Mouse (Mus musculus): ENCODE results near the gene Tiam1. TPM values are rescaled to one million over a fixed set of nuclear protein-coding genes. Genes with fewer than 3 reads are reported as not detected.

Gene Tiam1
- polyA plus RNA-seq, 1 experiment from 2014 or later: 21.9 TPM

DNA sequence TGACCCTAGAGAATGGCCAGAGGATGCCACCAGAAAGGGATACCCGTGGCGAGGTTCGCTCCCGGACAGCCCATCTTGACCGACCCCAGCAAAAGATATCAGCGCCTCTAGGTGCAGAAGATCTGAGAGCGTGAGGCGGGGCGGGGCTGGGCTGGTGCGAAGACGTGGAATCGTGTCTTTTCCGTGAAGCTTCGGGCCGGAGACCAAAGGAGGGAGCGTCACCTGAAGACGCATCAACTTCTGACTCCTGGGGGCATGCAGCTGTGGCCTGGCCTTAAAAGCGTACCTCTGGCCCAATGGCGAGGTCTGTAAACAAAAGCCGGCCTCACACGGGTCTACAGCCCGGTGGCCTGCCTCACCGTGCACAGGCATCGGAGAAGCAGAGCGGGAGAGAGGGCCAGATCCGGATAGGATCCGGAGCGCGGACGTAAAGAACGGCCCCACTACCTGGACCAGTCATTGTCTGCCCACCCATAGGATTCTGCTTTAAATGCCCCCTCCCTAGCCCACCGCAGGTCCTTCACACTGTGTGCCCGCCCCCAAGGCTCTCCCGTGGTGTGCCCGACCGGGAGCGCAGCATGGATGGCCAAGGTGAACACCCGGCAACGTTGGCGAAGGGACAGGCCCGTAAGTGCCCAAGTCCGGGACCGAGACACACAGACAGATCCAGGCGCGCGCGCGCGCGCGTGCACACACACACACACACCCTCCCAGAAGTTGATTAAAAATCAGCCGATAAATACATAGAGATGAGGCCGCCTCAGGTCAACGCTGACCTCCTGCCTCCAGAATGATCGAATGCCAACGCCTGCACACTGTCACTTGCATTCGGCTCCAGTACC is 774 bp downstream of the Tiam1 start:
- WGBS: under 1% methylated on average over 57 of the region's 57 CpGs
- H3K4me2 ChIP-seq: peak overlapping the region; percentile 85
- peaks cover 43% of the 10 kb centered on the region for H3K4me1 ChIP-seq (replicated peaks)
- H3K27ac ChIP-seq (replicated peaks): peak overlapping the region; percentile 92
- peak overlapping the region; percentile 89 for H3K9ac ChIP-seq
- no peaks in the 10 kb centered on the region for H3K9me3 ChIP-seq
- H3K4me3 ChIP-seq: peak overlapping the region; percentile 70
- peak; percentile 26 for ATAC-seq (ENCODE audit: low read depth)
- 0 out of 2 replicates have a peak, but pooled peaks cover 3% of the 10 kb centered on the region for H3K36me3 ChIP-seq
- no peaks in the 10 kb centered on the region for H3K27me3 ChIP-seq

DNA sequence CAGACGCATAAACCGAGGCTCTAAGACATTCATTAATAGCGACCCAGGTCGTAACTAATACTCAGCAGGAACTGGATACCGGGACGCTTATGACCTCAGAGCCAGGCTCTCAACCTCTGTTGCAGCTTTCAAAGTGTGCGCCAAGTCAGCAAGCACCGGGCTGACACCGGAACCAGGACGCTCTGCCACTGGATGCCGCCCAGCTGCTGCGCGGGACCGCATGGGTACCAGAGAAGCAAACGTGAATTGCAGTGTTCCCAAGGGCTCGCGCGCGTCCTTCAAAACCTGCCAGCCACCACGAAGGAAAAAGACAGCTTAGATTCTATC is 1.4 kb downstream of the Tiam1 start:
- H3K27ac ChIP-seq (replicated peaks): peak overlapping the region; percentile 92
- no peaks in the 10 kb centered on the region for H3K9me3 ChIP-seq
- ATAC-seq (ENCODE audit: low read depth): no peak
- H3K4me1 ChIP-seq (replicated peaks): peaks cover 43% of the 10 kb centered on the region
- peak overlapping the region; percentile 70 for H3K4me3 ChIP-seq
- H3K36me3 ChIP-seq: peaks cover 9% of the 10 kb centered on the region; the same call in 1 of the 2 replicates
- whole genome bisulfite sequencing: 1% methylated on average over 20 of the region's 20 CpGs
- no peaks in the 10 kb centered on the region for H3K27me3 ChIP-seq
- peak overlapping the region; percentile 85 for H3K4me2 ChIP-seq
- H3K9ac ChIP-seq: peak overlapping the region; percentile 89

DNA sequence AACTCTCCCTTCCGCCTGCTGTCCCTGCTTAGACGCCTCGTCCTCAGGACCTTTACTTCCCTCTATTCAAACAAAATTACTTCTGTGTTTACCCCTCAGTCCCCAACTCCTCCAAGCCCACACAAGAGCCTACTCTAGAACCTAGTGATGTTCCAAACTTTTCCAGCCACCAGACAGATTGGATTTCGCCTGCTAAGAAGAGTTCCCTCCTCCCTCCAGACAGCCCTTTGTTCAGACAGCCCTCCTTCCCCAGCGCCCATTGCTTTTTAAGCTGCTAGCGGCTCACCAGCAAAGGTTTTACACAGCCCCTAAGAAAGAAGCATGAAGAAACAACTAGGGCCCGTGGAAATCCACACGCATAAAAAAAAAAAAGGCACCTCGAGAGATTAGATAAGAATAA is 2.0 kb downstream of the Tiam1 start:
- Histone ChIP-seq H3K27ac (replicated peaks) (peak overlapping the region; percentile 92; the same call in 1 of the 2 replicates), H3K4me3 (peak overlapping the region; percentile 70), H3K27me3 (no peaks in the 10 kb centered on the region), H3K4me1 (replicated peaks) (peaks cover 43% of the 10 kb centered on the region), H3K4me2 (peak overlapping the region; percentile 85), H3K9ac (peak overlapping the region; percentile 89), H3K36me3 (peaks cover 15% of the 10 kb centered on the region; the same call in 1 of the 2 replicates), H3K9me3 (no peaks in the 10 kb centered on the region)
- WGBS: 28% methylated on average over 9 of the region's 9 CpGs
- ATAC-seq (ENCODE audit: low read depth): no peak

DNA sequence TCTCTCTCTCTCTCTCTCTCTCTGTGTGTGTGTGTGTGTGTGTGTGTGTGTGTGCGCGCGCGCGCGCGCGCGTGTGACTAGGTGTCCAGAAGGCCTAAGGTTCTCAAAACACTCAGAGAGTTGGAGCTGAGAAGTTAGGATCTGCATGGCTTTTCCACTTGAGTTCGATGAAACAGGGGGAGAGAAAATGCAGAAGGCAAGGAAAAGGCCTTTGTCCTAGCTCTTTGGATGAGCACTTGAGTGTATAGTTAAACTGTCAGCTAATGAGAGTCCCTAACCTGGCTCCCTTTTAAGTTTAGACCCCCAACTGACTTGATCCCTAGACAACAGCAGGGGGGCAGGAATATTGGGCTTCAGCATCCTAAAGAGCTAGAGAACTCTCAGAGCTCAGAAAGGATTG is 3.0 kb downstream of the Tiam1 start:
- H3K27me3 ChIP-seq: no peaks in the 10 kb centered on the region
- no peaks in the 10 kb centered on the region for H3K9me3 ChIP-seq
- H3K9ac ChIP-seq: peak overlapping the region; percentile 38; the same call in 1 of the 2 replicates
- peaks cover 43% of the 10 kb centered on the region for H3K4me1 ChIP-seq (replicated peaks)
- no peak overlapping the region for H3K4me3 ChIP-seq
- H3K36me3 ChIP-seq: peaks cover 15% of the 10 kb centered on the region
- ATAC-seq (ENCODE audit: low read depth): no peak
- H3K27ac ChIP-seq (replicated peaks): no peak overlapping the region
- whole genome bisulfite sequencing: 79% methylated on average over 10 of the region's 10 CpGs
- H3K4me2 ChIP-seq: no peak overlapping the region

DNA sequence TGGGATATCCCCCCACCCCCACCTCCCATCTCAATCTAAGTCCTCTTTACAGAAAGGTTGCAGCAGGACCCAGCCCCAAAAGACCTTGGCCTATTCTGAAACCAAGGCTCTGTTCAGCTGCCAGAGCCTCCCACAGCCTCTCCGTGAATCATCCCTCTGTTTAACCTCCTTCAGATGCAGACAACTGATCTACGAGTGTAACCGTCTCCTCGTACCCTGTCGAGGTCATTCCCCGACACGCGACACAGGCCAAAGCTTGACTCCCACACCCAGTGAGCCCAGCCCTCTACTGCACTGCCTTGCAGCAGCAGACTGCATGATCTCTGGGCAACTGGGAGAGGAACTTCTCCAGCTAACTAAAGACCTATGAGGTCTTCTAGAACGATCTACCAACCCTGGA is 3.9 kb downstream of the Tiam1 start:
- Histone ChIP-seq H3K4me3 (no peak overlapping the region), H3K9ac (no peak overlapping the region), H3K27ac (replicated peaks) (no peak overlapping the region), H3K36me3 (peaks cover 15% of the 10 kb centered on the region), H3K4me2 (0 out of 2 replicates have a peak overlapping the region, but pooled peaks have one; percentile 4), H3K27me3 (no peaks in the 10 kb centered on the region), H3K4me1 (replicated peaks) (peaks cover 38% of the 10 kb centered on the region), H3K9me3 (no peaks in the 10 kb centered on the region)
- ATAC-seq (ENCODE audit: low read depth): no peak
- WGBS: 50% methylated on average over 9 of the region's 9 CpGs

GRCm38 (mm10) chr16:90138151-90138550 is 5.4 kb downstream of the Tiam1 start:
- Histone ChIP-seq H3K4me2 (no peak overlapping the region), H3K36me3 (peaks cover 15% of the 10 kb centered on the region), H3K4me1 (replicated peaks) (peaks cover 35% of the 10 kb centered on the region), H3K27me3 (no peaks in the 10 kb centered on the region), H3K9ac (no peak overlapping the region), H3K27ac (replicated peaks) (no peak overlapping the region), H3K4me3 (no peak overlapping the region), H3K9me3 (no peaks in the 10 kb centered on the region)
- ATAC-seq (ENCODE audit: low read depth): no peak
- 70% methylated on average over 12 of the region's 12 CpGs for WGBS

DNA sequence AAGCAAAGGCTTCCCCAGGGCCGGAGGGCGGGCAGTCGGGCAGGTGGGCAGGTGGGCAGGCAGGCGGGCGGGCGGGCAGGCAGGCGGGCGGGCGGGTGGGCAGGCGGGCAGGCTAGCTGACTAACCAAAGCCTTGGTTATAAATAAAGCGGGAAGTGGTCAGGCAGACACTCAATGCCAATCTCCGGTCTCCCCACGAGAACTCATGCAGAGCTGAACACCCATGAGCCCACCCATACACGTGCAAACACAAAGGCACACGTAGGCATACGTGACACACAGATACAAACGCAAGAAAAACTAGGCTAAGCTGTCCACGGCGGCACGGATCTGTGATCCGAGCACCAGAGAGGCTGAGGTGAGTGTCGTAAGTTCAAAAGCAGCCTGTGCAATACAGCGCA is 6.4 kb downstream of the Tiam1 start:
- no peaks in the 10 kb centered on the region for H3K27me3 ChIP-seq
- H3K4me2 ChIP-seq: no peak overlapping the region
- H3K4me1 ChIP-seq (replicated peaks): peaks cover 39% of the 10 kb centered on the region
- no peaks in the 10 kb centered on the region for H3K9me3 ChIP-seq
- H3K9ac ChIP-seq: no peak overlapping the region
- H3K4me3 ChIP-seq: no peak overlapping the region
- ATAC-seq (ENCODE audit: low read depth): no peak
- H3K36me3 ChIP-seq: peaks cover 15% of the 10 kb centered on the region
- WGBS: 95% methylated on average over 23 of the region's 23 CpGs
- H3K27ac ChIP-seq (replicated peaks): no peak overlapping the region

DNA sequence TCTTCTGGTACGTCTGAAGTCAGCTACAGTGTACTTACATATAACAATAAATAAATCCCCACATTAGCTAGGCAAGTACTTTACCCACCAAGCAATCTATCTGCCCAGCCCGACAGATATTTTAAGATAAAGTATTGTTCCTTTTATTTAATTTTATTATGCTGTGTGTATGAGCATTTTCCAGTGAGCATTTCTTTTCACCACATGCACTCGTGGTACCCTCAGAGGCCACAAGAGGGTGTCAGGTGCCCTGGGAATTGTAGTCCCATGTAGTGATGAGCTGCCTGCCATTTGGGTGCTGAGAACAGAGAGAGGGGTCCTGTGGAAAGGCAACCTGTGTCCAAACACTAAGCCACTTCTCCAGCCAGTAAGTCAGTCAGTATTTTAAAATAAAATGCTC is 8.0 kb downstream of the Tiam1 start:
- H3K9ac ChIP-seq: no peak overlapping the region
- no peak overlapping the region for H3K4me2 ChIP-seq
- H3K4me1 ChIP-seq (replicated peaks): peaks cover 28% of the 10 kb centered on the region
- no peaks in the 10 kb centered on the region for H3K27me3 ChIP-seq
- WGBS: 93% methylated on average over 3 of the region's 3 CpGs
- no peak for ATAC-seq (ENCODE audit: low read depth)
- H3K4me3 ChIP-seq: no peak overlapping the region
- no peaks in the 10 kb centered on the region for H3K9me3 ChIP-seq
- peaks cover 15% of the 10 kb centered on the region for H3K36me3 ChIP-seq
- no peak overlapping the region for H3K27ac ChIP-seq (replicated peaks)

DNA sequence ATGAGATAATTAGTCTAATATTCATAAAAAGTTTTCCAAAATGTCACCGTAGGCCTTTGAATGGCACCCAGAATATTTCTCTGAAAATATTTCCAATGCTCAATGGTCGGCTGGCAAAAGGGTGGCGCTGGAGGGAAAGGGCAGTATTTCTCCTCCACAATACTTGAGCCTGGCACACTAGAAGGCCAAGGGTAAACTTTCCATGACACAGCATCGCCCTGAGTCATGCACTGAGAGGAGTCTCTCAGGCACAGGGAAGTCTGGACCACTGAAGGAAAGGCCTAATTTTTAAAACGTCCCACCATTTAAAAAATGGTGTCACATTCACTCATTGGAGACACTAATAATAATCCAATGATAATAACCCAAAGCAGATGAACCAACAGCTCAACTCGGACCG is 9.2 kb downstream of the Tiam1 start:
- no peak overlapping the region for H3K4me2 ChIP-seq
- H3K4me1 ChIP-seq (replicated peaks): peaks cover 19% of the 10 kb centered on the region
- no peak overlapping the region for H3K9ac ChIP-seq
- no peak overlapping the region for H3K4me3 ChIP-seq
- WGBS: 90% methylated on average over 7 of the region's 7 CpGs
- no peak overlapping the region for H3K27ac ChIP-seq (replicated peaks)
- H3K27me3 ChIP-seq: no peaks in the 10 kb centered on the region
- no peak for ATAC-seq (ENCODE audit: low read depth)
- no peaks in the 10 kb centered on the region for H3K9me3 ChIP-seq
- peaks cover 15% of the 10 kb centered on the region for H3K36me3 ChIP-seq

GRCm38 (mm10) chr16:90132816-90133215 is 10.8 kb downstream of the Tiam1 start:
- WGBS: 57% methylated on average over 7 of the region's 7 CpGs
- H3K27ac ChIP-seq (replicated peaks): no peak overlapping the region
- no peak for ATAC-seq (ENCODE audit: low read depth)

DNA sequence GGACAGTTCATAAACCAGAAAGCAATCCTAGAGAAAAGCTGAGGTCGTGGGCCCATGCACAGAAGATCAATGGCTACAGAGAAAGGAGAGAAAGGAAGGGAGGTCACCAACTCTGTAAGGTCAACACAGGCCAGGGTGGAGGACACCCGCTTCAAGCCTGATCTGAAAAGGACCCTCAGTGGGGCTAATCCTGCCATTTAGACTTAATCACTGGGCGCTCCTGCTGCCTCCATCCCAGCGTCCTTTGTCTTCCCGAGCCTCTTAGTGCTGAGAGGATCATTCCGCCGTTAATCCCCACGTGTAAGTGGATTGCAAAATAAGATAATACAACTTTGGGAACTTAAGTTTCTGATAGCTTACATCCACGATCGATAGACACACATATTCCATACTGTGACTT is 11.2 kb downstream of the Tiam1 start:
- Histone ChIP-seq H3K9ac (no peak overlapping the region), H3K4me1 (replicated peaks) (peaks cover 23% of the 10 kb centered on the region), H3K27ac (replicated peaks) (no peak overlapping the region), H3K36me3 (peaks cover 8% of the 10 kb centered on the region), H3K9me3 (no peaks in the 10 kb centered on the region), H3K4me2 (no peak overlapping the region), H3K27me3 (no peaks in the 10 kb centered on the region), H3K4me3 (no peak overlapping the region)
- ATAC-seq (ENCODE audit: low read depth): no peak
- 22% methylated on average over 10 of the region's 10 CpGs for WGBS

More at GRCm38 (mm10) chr16:90132816-90133215, 10.8 kb downstream of the Tiam1 start:
- no peak overlapping the region for H3K4me3 ChIP-seq
- peaks cover 23% of the 10 kb centered on the region for H3K4me1 ChIP-seq (replicated peaks)
- no peaks in the 10 kb centered on the region for H3K9me3 ChIP-seq
- no peak overlapping the region for H3K4me2 ChIP-seq
- no peak overlapping the region for H3K9ac ChIP-seq
- peaks cover 12% of the 10 kb centered on the region for H3K36me3 ChIP-seq
- H3K27me3 ChIP-seq: no peaks in the 10 kb centered on the region

GRCm38 (mm10) chr16:90128817-90129587 is 14.6 kb downstream of the Tiam1 start:
- Histone ChIP-seq H3K9ac (no peak overlapping the region), H3K27ac (replicated peaks) (no peak overlapping the region), H3K9me3 (no peaks in the 10 kb centered on the region), H3K4me2 (no peak overlapping the region), H3K27me3 (no peaks in the 10 kb centered on the region), H3K36me3 (no peaks in the 10 kb centered on the region), H3K4me3 (no peak overlapping the region), H3K4me1 (replicated peaks) (peaks cover 34% of the 10 kb centered on the region)
- ATAC-seq (ENCODE audit: low read depth): peak; percentile 25
- WGBS: 29% methylated on average over 19 of the region's 19 CpGs
